Mouse (Mus musculus) lung, adult 2 months (tissue): ENCODE measurements around the gene Zfp2.

ENCODE experiments used
- CTCF ChIP-seq: fragments of 200-500 bp; IDR thresholded peaks from 2 replicates; pipeline ENCODE4 v1.5.1; 2011; ENCODE audit warnings: mild to moderate bottlenecking, low read length, control low read depth; ENCODE audit not compliant: insufficient read depth
- POLR2A ChIP-seq: fragments of 200-500 bp; IDR thresholded peaks from 2 replicates; pipeline ENCODE4 v1.6.1; 2011; ENCODE audit warnings: low read depth, mild to moderate bottlenecking, control low read depth, low read length, borderline replicate concordance; ENCODE audit errors: extremely low read depth

- no peak for TF ChIP-seq CTCF
- no peak for TF ChIP-seq POLR2A
Observed at GRCm38 (mm10) chr11:50878641-50879040, 37.3 kb downstream of the Zfp2 start.
